Mouse (Mus musculus): ENCODE data around the gene Ppa1. TPM values are rescaled to one million over a fixed set of nuclear protein-coding genes. Genes with fewer than 3 reads are reported as not detected.
"Not testable (repeated sequence)": the region's sequence is repeated elsewhere in the genome, so short reads cannot be mapped to it uniquely, and the experiment has no call there.

Gene Ppa1
- total RNA-seq (2021) = 107 and 153 TPM in 2 replicates
- long read RNA-seq, transcript Ppa1-201 (11 exons, 1,364 nt) = major isoform, 227 of 260 reads
- long read RNA-seq, partial matches to known transcripts = 29 of 260 reads
- long read RNA-seq, other reads (novel, unspliced or antisense) = 4 of 260 reads

DNA sequence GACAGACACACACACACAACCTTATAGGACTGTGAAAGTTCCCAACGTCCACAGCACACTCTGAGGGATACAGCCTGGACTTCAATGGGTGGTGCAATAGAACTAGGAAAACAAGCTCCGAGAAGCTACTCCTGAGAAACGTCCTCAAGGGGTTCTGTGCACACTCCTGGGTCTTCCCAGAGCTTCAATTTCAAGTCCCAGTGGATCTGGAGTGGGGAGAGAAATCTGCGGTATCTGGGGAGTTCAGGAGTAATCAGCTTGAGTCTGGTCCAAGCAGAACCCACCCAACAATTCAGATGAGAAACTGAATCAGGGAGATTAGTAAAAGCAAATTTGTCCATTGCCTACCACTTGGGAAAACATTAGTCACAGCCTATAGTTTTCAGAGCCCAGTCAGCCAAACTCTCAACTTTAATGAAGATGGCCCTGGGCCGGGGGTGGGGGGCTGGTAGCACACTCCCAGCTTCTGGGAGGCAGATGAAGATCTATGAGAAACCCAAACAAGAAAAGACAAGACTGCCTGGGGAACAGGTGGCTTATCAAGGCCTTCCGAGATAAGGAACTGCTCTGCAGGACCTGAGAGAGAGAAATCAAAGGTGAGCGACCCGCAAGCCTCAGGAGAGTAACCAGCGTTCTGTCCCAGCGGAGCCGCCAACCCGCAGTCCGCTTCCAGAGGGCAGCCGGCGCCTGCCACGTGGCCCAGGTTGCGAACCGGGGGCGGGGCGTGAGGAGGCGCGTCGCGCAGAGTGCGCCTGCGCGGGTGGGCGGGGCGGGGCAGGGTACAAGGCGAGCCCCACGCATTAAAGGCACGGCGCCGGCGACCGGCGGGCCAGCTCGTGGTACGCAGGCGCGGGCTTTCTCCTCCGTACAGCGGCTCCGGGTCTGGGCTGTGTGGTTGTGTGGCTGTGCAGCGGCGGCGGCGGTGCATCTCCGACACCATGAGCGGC is at the start of gene Ppa1:
Gene Ppa1 (plus strand): TSS at position 763 of the 947 bp plus-strand sequence.
- DNase-seq = peak; percentile 92

GRCm38 (mm10) chr10:61599556-61600114 is 48.7 kb upstream of the Ppa1 start:
- no peak for DNase-seq

GRCm38 (mm10) chr10:61602283-61603033 is 45.9 kb upstream of the Ppa1 start:
- peak; percentile 74 for DNase-seq

GRCm38 (mm10) chr10:61604376-61605065 is 43.8 kb upstream of the Ppa1 start:
- DNase-seq = no peak

- not testable (repeated sequence) for DNase-seq
Measured at GRCm38 (mm10) chr10:61605381-61605780, 43.0 kb upstream of the Ppa1 start.

GRCm38 (mm10) chr10:61605851-61606250 is 42.5 kb upstream of the Ppa1 start:
- peak; percentile 77 for DNase-seq

DNA sequence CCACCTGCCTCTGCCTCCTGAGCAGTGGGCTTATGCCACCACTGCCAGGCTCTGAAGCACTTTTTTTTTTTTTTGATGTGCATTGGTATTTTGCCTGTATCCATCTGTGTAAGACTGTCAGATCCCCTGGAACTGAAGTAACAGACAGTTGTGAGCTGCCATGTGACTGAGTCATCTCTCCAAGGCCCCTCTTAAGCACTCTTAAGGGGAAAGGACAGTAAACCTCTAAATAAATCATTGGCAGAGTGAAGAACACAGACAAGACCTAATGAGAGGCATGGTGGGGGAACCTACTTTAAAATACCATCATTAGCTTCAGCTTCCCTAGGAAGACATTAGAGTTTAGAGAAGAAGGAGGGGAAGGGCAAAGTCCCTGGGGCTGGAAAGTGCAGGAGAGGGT is 40.1 kb upstream of the Ppa1 start:
- DNase-seq = no peak

DNA sequence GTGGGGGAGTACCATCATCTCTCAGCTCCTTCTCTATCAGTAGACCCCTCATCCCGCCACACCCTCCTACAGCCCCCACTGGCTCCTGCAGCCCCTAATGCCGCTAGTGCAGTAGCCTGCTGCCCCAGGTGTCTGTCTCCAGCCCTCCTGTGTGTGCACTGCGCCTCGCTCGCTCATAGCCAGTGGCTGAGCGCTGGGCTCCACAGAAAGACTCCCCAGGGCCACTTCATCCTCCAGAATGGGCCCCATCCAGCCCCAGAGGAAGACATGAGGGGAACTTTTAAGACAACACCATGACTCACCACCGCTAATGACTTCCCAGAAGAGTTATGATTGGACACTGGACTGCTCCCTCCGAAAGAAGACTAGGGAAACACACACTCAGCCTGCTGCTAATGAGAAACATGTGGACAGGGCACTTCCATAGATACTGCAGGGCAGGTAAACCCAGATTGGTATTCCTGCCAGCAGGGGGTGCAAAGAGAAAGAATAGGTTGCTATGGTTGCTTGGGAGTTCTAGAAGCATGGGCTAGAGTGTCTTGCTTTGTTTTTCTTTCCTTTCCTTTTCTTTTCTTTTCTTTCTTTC is 37.6 kb upstream of the Ppa1 start:
- peak; percentile 49 for DNase-seq

DNA sequence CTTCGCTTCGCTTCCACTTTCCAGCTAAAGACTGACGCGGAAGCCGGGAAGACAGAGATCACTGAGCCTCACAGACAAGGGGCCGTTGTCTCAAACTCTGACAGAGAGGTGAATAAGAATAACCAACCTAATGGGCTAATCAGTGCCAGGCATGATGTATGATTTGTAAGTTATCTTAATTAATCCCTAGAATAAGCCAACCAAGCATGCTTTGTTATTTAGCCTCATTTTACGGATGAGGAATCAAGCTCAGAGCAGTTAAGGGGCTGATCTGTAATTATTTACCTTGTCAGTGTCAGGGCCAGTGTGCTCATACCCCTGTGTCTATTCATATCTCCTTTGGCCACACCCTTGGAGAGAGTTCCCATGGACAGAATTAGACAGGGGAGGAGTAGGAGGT is 34.0 kb upstream of the Ppa1 start:
- no peak for DNase-seq

GRCm38 (mm10) chr10:61618528-61618927 is 29.8 kb upstream of the Ppa1 start:
- no peak for DNase-seq

DNA sequence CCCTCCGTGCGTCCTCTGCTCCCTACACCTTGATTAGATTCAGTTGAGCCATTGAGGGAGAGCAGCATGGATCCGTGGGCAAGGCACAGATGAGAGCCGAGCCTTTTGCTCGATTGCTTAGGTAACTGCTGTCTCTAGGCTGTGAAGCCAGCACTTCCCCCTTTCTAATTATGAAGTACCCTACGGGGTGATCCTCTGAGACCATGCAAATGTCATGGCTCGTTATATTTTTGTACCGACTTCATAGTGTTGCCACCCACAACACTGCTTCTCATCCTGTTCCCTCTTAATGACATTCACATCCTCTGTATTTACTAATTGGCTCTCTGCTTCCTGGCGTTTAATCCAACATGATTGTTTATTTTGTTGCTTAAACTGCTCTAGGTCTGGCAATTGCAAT is 26.7 kb upstream of the Ppa1 start:
- DNase-seq = no peak

GRCm38 (mm10) chr10:61623874-61624273 is 24.5 kb upstream of the Ppa1 start:
- DNase-seq = not testable (repeated sequence)

- no peak for DNase-seq
Measured at GRCm38 (mm10) chr10:61624771-61625170, 23.6 kb upstream of the Ppa1 start.

- DNase-seq = peak; percentile 24
Measured at GRCm38 (mm10) chr10:61625381-61626257, 22.7 kb upstream of the Ppa1 start.

- DNase-seq = peak; percentile 27
Measured at GRCm38 (mm10) chr10:61626551-61626950, 21.8 kb upstream of the Ppa1 start.

DNA sequence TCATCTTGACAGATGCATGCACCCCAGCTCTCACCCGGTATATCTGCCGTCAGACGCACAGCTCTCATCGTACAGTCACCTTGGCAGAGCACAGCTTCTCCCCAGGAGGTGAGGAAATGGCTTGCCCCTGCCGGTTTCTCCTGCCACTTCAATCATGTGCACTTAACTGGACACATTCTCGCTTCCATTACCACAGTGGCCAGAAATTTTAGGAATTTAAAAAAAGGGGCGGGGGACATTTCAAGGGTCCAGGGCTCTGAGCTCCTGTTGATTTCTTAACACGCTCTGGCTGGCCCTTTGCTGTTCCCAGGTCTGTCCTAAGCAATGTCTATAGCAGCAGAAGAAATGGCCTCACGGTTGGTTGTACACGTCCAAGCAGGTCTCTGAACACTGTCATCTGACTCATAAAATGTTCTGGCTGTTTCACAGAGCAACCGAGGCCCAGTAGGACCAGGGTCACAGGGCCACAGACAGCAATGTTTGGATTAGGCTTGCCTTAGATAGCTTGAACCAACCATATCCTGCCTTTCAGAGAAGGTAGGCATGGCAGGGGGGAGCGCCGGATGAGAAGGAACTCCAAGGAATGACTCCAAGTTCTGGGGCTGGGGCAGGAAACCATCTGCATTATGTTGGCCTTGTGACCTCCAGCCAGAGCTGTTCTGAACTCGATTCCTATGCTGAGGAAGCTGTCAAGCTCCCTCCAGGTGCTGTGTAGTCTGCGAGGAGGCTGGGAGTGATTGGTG is 21.0 kb upstream of the Ppa1 start:
- no peak for DNase-seq

DNA sequence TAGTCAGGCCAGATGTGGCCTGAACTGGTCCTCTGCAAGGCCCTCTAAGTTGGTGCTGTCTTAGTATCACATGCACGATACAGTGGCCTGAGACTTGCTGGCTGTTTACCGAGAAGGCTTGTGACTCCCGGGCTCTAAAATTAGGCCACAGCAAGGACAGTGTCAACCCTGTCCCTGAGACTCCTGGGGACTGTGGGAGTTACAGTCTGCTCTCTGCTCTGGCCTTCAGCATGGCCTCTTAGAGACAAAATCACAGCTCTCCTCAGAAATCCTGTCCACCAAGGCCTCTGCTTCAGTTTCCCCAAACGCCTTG is 20.5 kb upstream of the Ppa1 start:
- peak; percentile 37 for DNase-seq

GRCm38 (mm10) chr10:61632445-61632844 is 15.9 kb upstream of the Ppa1 start:
- no peak for DNase-seq

- no peak for DNase-seq
Measured at GRCm38 (mm10) chr10:61637055-61637454, 11.3 kb upstream of the Ppa1 start.

- no peak for DNase-seq
Measured at GRCm38 (mm10) chr10:61640363-61640762, 8.0 kb upstream of the Ppa1 start.
